Mouse (Mus musculus) liver, embryonic 14 days (tissue): ENCODE results near the gene Letm1. TPM values are rescaled to one million over a fixed set of nuclear protein-coding genes. Genes with fewer than 3 reads are reported as not detected.

Source experiments
- polyA plus RNA-seq: library from polyadenylated mRNA; depleted of rRNA; stranded (reverse); fragments of >200 nt; gene quantifications from 2 replicates; pipeline ENCODE4 v1.2.3, GENCODE M21; 2012; rRNA removed

Letm1 gene
- 7.4 and 7.9 TPM in 2 replicates for polyA plus RNA-seq

GRCm38 (mm10) chr5:33782345-33782998, at the start of gene Letm1:
Gene Letm1, minus strand, starts transcription at chr5:33782817.

GRCm38 (mm10) chr5:33819876-33820732, 37.5 kb upstream of the Letm1 start, which contains the start of gene Nsd2:
Gene Nsd2, plus strand, starts transcription at chr5:33820725.

GRCm38 (mm10) chr5:33721541-33722265, 60.9 kb downstream of the Letm1 start, which contains the start of gene Fgfr3:
Gene Fgfr3, plus strand, starts transcription at chr5:33721674.

Other genes with a start within 250 kb of the Letm1 start
- 7.7 and 8.7 TPM in 2 replicates for gene Fam53a, start 153.2 kb downstream of the Letm1 start, polyA plus RNA-seq
- gene Gm9903, start 152.9 kb downstream of the Letm1 start, polyA plus RNA-seq, result 0.07 and 0.08 TPM in 2 replicates
- 149 and 177 TPM in 2 replicates for gene Slbp, start 130.2 kb downstream of the Letm1 start, polyA plus RNA-seq
- 70.7 and 78.5 TPM in 2 replicates for gene Tacc3, start 124.7 kb downstream of the Letm1 start, polyA plus RNA-seq
- gene Tmem129, start 124.4 kb downstream of the Letm1 start, polyA plus RNA-seq, result 13.9 and 17.3 TPM in 2 replicates
- 4.3 and 4.6 TPM in 2 replicates for gene Fgfr3, start 61.1 kb downstream of the Letm1 start, polyA plus RNA-seq
- gene Nsd2, start 37.9 kb upstream of the Letm1 start, polyA plus RNA-seq, result 30.9 and 31.4 TPM in 2 replicates
- gene Nelfa, start 153.6 kb upstream of the Letm1 start, polyA plus RNA-seq, result 20.0 and 22.7 TPM in 2 replicates
- 2.5 and 3.2 TPM in 2 replicates for gene Gm1673, start 200.6 kb upstream of the Letm1 start, polyA plus RNA-seq
- 0.11 and 0.13 TPM in 2 replicates for gene Nat8l, start 213.2 kb upstream of the Letm1 start, polyA plus RNA-seq